Mouse (Mus musculus) MEL (cell line): ENCODE results near the gene Phf21b. TPM values are rescaled to one million over a fixed set of nuclear protein-coding genes. Genes with fewer than 3 reads are reported as not detected.

Source experiments
- DNase-seq: peaks from one replicate; pipeline ENCODE4 v3.0.0; 2011; ENCODE audit warnings: low read depth, low spot score
- H3K27ac ChIP-seq: 2 replicates; pipeline ENCODE4 v1.5.1; 2012; ENCODE audit warnings: low read depth, mild to moderate bottlenecking, control low read depth, low read length, moderate library complexity; ENCODE audit not compliant: control insufficient read depth
- H3K27me3 ChIP-seq, 2 experiments: fragments of 150-350 bp in 1 of 2; sonication (generic) in 1 of 2; 2 replicates each; pipeline ENCODE4 v1.6.1; 2012; ENCODE audit warnings: low read length in 2 of 2, mild to moderate bottlenecking in 2 of 2, improper control_type of control experiment in 1 of 2, moderate library complexity in 1 of 2; ENCODE audit not compliant: insufficient read depth in 2 of 2, control insufficient read depth in 1 of 2
- H3K36me3 ChIP-seq, 2 experiments: 2 replicates each; pipeline ENCODE4 v1.6.1; 2012 to 2014; ENCODE audit warnings: low read length in 2 of 2, improper control_type of control experiment in 1 of 2, inconsistent platforms in 1 of 2, mild to moderate bottlenecking in 1 of 2; ENCODE audit not compliant: insufficient read depth in 2 of 2, control insufficient read depth in 1 of 2
- H3K4me1 ChIP-seq, 2 experiments: fragments of 150-350 bp in 1 of 2; sonication (generic) in 1 of 2; 2 replicates each; pipeline ENCODE4 v1.6.1; 2012; ENCODE audit warnings: low read length in 2 of 2, improper control_type of control experiment in 1 of 2, mild to moderate bottlenecking in 1 of 2; ENCODE audit not compliant: insufficient read depth in 2 of 2, control insufficient read depth in 1 of 2
- H3K4me3 ChIP-seq, 2 experiments: fragments of 150-350 bp in 1 of 2; sonication (generic) in 1 of 2; 2 replicates each; pipeline ENCODE4 v1.5.1; 2012; ENCODE audit warnings: low read depth in 2 of 2, low read length in 2 of 2, mild to moderate bottlenecking in 2 of 2, moderate library complexity in 2 of 2, control low read depth in 1 of 2, improper control_type of control experiment in 1 of 2; ENCODE audit not compliant: control insufficient read depth in 1 of 2, insufficient read depth in 1 of 2
- H3K79me2 ChIP-seq: 2 replicates; pipeline ENCODE4 v1.6.1; 2012; ENCODE audit warnings: mild to moderate bottlenecking, low read length, moderate library complexity; ENCODE audit not compliant: control insufficient read depth, poor library complexity, insufficient read depth
- H3K9ac ChIP-seq: 2 replicates; pipeline ENCODE4 v1.6.1; 2012; ENCODE audit warnings: low read depth, mild to moderate bottlenecking, control low read depth, low read length, moderate library complexity; ENCODE audit not compliant: control insufficient read depth, poor library complexity, severe bottlenecking
- H3K9me3 ChIP-seq: fragments of 150-350 bp; sonication (generic); replicated peaks from 2 replicates; pipeline ENCODE4 v1.6.1; 2012; ENCODE audit warnings: mild to moderate bottlenecking, low read length, improper control_type of control experiment, moderate library complexity; ENCODE audit not compliant: insufficient read depth
- CHD2 ChIP-seq: IDR thresholded peaks from 2 replicates; pipeline ENCODE4 v1.6.1; 2011; ENCODE audit warnings: low read length, improper control_type of control experiment
- CTCF ChIP-seq, 3 experiments: IDR thresholded peaks in 2 of 3; conservative IDR thresholded peaks in 1 of 3; 2 replicates each; pipeline ENCODE4 v1.5.1; 2011 to 2012; ENCODE audit warnings: low read length in 3 of 3, low read depth in 2 of 3, mild to moderate bottlenecking in 2 of 3, improper control_type of control experiment in 1 of 3, inconsistent platforms in 1 of 3, mixed read lengths in 1 of 3, moderate library complexity in 1 of 3; ENCODE audit not compliant: control insufficient read depth in 1 of 3, insufficient read depth in 1 of 3, poor library complexity in 1 of 3, severe bottlenecking in 1 of 3
- ELF1 ChIP-seq: IDR thresholded peaks from 2 replicates; pipeline ENCODE4 v1.6.1; 2014; ENCODE audit warnings: low read depth, mild to moderate bottlenecking, inconsistent platforms, low read length, improper control_type of control experiment, moderate library complexity
- EP300 ChIP-seq, 2 experiments: IDR thresholded peaks; 2 replicates each; pipeline ENCODE4 v1.6.1; 2011; ENCODE audit warnings: improper control_type of control experiment in 2 of 2, low read length in 2 of 2, low read depth in 1 of 2, mild to moderate bottlenecking in 1 of 2
- ETS1 ChIP-seq: IDR thresholded peaks from 2 replicates; pipeline ENCODE4 v1.6.1; 2012; ENCODE audit warnings: low read depth, mild to moderate bottlenecking, inconsistent platforms, low read length, improper control_type of control experiment, moderate library complexity
- GATA1 ChIP-seq: IDR thresholded peaks from 2 replicates; pipeline ENCODE4 v1.6.1; 2011; ENCODE audit warnings: low read depth, low read length, improper control_type of control experiment
- HCFC1 ChIP-seq: IDR thresholded peaks from 2 replicates; pipeline ENCODE4 v1.6.1; 2012; ENCODE audit warnings: low read depth, mild to moderate bottlenecking, inconsistent platforms, low read length, improper control_type of control experiment, moderate library complexity
- JUND ChIP-seq: IDR thresholded peaks from 2 replicates; pipeline ENCODE4 v1.6.1; 2011; ENCODE audit warnings: low read depth, mild to moderate bottlenecking, improper control_type of control experiment, low read length
- MAFK ChIP-seq: IDR thresholded peaks from 2 replicates; pipeline ENCODE4 v1.6.1; 2011; ENCODE audit warnings: low read depth, mild to moderate bottlenecking, low read length, improper control_type of control experiment, borderline replicate concordance
- MAX ChIP-seq: IDR thresholded peaks from 2 replicates; pipeline ENCODE4 v1.6.1; 2011; ENCODE audit warnings: low read length, improper control_type of control experiment
- MXI1 ChIP-seq: IDR thresholded peaks from 2 replicates; pipeline ENCODE4 v1.6.1; 2011; ENCODE audit warnings: mild to moderate bottlenecking, low read depth, low read length, improper control_type of control experiment
- MYB ChIP-seq: IDR thresholded peaks from 2 replicates; pipeline ENCODE4 v1.6.1; 2011; ENCODE audit warnings: mild to moderate bottlenecking, low read depth, low read length, improper control_type of control experiment
- POLR2AphosphoS2 ChIP-seq: IDR thresholded peaks from 2 replicates; pipeline ENCODE4 v1.6.1; 2011; ENCODE audit warnings: low read length, improper control_type of control experiment
- RAD21 ChIP-seq: IDR thresholded peaks from 2 replicates; pipeline ENCODE4 v1.6.1; 2011; ENCODE audit warnings: mild to moderate bottlenecking, low read depth, low read length, improper control_type of control experiment
- RCOR1 ChIP-seq: IDR thresholded peaks from 2 replicates; pipeline ENCODE4 v1.6.1; 2012; ENCODE audit warnings: low read depth, mild to moderate bottlenecking, inconsistent platforms, low read length, improper control_type of control experiment
- SMC3 ChIP-seq: IDR thresholded peaks from 2 replicates; pipeline ENCODE4 v1.6.1; 2011; ENCODE audit warnings: low read depth, low read length, improper control_type of control experiment
- TAL1 ChIP-seq: IDR thresholded peaks from 2 replicates; pipeline ENCODE4 v1.6.1; 2012; ENCODE audit warnings: mild to moderate bottlenecking, inconsistent platforms, low read length, moderate library complexity, mixed read lengths
- USF1 ChIP-seq: IDR thresholded peaks from 2 replicates; pipeline ENCODE4 v1.6.1; 2014; ENCODE audit warnings: low read depth, mild to moderate bottlenecking, inconsistent platforms, low read length, improper control_type of control experiment, moderate library complexity
- ZC3H11A ChIP-seq: IDR thresholded peaks from 2 replicates; pipeline ENCODE4 v1.6.1; 2012; ENCODE audit warnings: low read depth, mild to moderate bottlenecking, inconsistent platforms, low read length, improper control_type of control experiment
- ZKSCAN1 ChIP-seq: IDR thresholded peaks from 2 replicates; pipeline ENCODE4 v1.6.1; 2012; ENCODE audit warnings: low read depth, mild to moderate bottlenecking, inconsistent platforms, low read length, improper control_type of control experiment, moderate library complexity
- polyA plus RNA-seq, 2 experiments: library from polyadenylated mRNA; stranded (reverse) in 1 of 2; unstranded in 1 of 2; fragments of >175 nt in 1 of 2; fragments of >200 nt in 1 of 2; gene quantifications; 2 replicates each; pipeline versions ENCODE4 v1.2.1 to v1.2.4; 2012; ENCODE audit warnings: low replicate concordance in 2 of 2, low read depth in 1 of 2; ENCODE audit not compliant: insufficient read length in 2 of 2, insufficient read depth in 1 of 2, missing spikeins in 1 of 2
- total RNA-seq: library from RNA; depleted of rRNA; stranded (reverse); fragments of 300-350 nt; gene quantifications from 2 replicates; pipeline ENCODE4 v1.2.3, GENCODE M21; 2012

Phf21b gene
- total and polyA plus RNA-seq, 3 experiments = 4.7 to 14.7 TPM; not detected in 1

GRCm38 (mm10) chr15:84840560-84840959 lies 15.3 kb downstream of the Phf21b start:
- no peaks in the 10 kb centered on the region for H3K9me3 ChIP-seq
- peaks cover 0 to 9% of the 10 kb centered on the region in 2 experiments; a peak in 2 of 4 replicates for H3K4me1 ChIP-seq
- no peak for DNase-seq
- H3K36me3 ChIP-seq = peaks cover 0 to 7% of the 10 kb centered on the region in 2 experiments; a peak in 2 of 4 replicates
- H3K4me3 ChIP-seq = no peak overlapping the region
- H3K79me2 ChIP-seq = peaks cover 25% of the 10 kb centered on the region
- H3K27ac ChIP-seq = no peak overlapping the region
- H3K27me3 ChIP-seq = no peaks in the 10 kb centered on the region
- TF ChIP-seq SMC3 = no peak
- TF ChIP-seq CHD2 = no peak
- TF ChIP-seq USF1 = no peak
- no peak for TF ChIP-seq RCOR1
- TF ChIP-seq TAL1 = no peak
- TF ChIP-seq EP300 (IDR thresholded peaks at IDR 0.05; ENCODE audit: low read depth in 1 of 2, low read length in 2 of 2) = no peak
- no peak for TF ChIP-seq ZKSCAN1
- TF ChIP-seq MAX = no peak
- no peak for TF ChIP-seq MXI1
- no peak for TF ChIP-seq HCFC1
- H3K9ac ChIP-seq = no peak overlapping the region

DNA sequence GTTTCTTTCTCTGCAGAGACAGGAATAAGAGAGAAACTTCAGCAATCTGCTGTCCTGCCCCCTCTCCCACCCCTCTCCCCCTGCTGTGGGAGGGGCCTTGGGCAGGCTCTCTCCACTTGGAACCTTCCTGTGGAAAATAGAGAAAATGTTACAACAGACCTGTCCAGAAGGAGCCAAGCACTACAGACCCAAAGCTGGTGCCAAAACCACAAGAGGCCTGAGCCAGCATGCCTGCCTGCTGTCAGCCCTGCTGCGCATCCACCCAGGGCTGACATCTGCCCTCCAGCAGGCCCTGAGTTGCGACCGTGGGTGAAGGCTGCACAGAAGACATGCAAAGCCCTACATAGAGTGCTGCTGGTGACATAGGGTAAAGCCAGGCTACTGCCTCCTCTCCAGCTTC lies 16.3 kb downstream of the Phf21b start:
- Histone ChIP-seq H3K36me3 (peaks cover 0 to under 1% of the 10 kb centered on the region in 2 experiments; a peak in 2 of 4 replicates), H3K79me2 (peaks cover 29% of the 10 kb centered on the region), H3K27me3 (no peaks in the 10 kb centered on the region), H3K27ac (no peak overlapping the region), H3K9ac (no peak overlapping the region), H3K4me3 (no peak overlapping the region), H3K4me1 (peaks cover 0 to under 1% of the 10 kb centered on the region in 2 experiments; a peak in 2 of 4 replicates), H3K9me3 (no peaks in the 10 kb centered on the region)
- no peak for DNase-seq
- TF ChIP-seq RCOR1 (no peak), ZC3H11A (no peak), MYB (no peak), ELF1 (no peak), ETS1 (no peak), MAFK (no peak), GATA1 (no peak), ZKSCAN1 (no peak), MAX (no peak), JUND (no peak), TAL1 (no peak), RAD21 (no peak), POLR2AphosphoS2 (no peak), CTCF (IDR thresholded peaks at IDR 0.05 in 2 of 3, conservative IDR thresholded peaks at IDR 0.05 in 1 of 3; ENCODE audit: control insufficient read depth in 1 of 3, insufficient read depth in 1 of 3, low read depth in 2 of 3, low read length in 3 of 3, poor library complexity in 1 of 3, severe bottlenecking in 1 of 3) (no peak), EP300 (IDR thresholded peaks at IDR 0.05; ENCODE audit: low read depth in 1 of 2, low read length in 2 of 2) (no peak)
